Mouse (Mus musculus) midbrain, embryonic 12.5 days (tissue): Measurements from ENCODE around the gene Thumpd3. TPM values are rescaled to one million over a fixed set of nuclear protein-coding genes. Genes with fewer than 3 reads are reported as not detected.
A peak's percentile ranks its signal among the peaks of the same experiment; 100 is the strongest.

Experiments
- ATAC-seq: fragments of 200-750 bp; cut with Nextera tagmentation; 2 replicates; pipeline ENCODE4 v1.8.0; 2017; ENCODE audit warnings: low read depth, moderate TSS enrichment, moderate library complexity; ENCODE audit not compliant: low FRiP score
- H3K27ac ChIP-seq: fragments of 300-500 bp; sonication (generic); replicated peaks from 2 replicates; pipeline ENCODE4 v1.5.1; 2016; ENCODE audit warnings: mild to moderate bottlenecking
- H3K27me3 ChIP-seq: fragments of 300-500 bp; sonication (generic); 2 replicates; pipeline ENCODE4 v1.6.1; 2016; ENCODE audit warnings: mild to moderate bottlenecking
- H3K36me3 ChIP-seq: fragments of 300-500 bp; sonication (generic); 2 replicates; pipeline ENCODE4 v1.6.1; 2016
- H3K4me1 ChIP-seq: fragments of 300-500 bp; sonication (generic); 2 replicates; pipeline ENCODE4 v1.6.1; 2016
- H3K4me2 ChIP-seq: fragments of 300-500 bp; sonication (generic); replicated peaks from 2 replicates; pipeline ENCODE4 v1.6.1; 2016; ENCODE audit warnings: mild to moderate bottlenecking, moderate library complexity
- H3K4me3 ChIP-seq: fragments of 300-500 bp; sonication (generic); 2 replicates; pipeline ENCODE4 v1.5.1; 2016; ENCODE audit warnings: mild to moderate bottlenecking
- H3K9ac ChIP-seq: fragments of 300-500 bp; sonication (generic); replicated peaks from 2 replicates; pipeline ENCODE4 v1.6.1; 2016; ENCODE audit warnings: mild to moderate bottlenecking, moderate library complexity
- H3K9me3 ChIP-seq: fragments of 300-500 bp; sonication (generic); 2 replicates; pipeline ENCODE4 v1.6.1; 2016; ENCODE audit warnings: mild to moderate bottlenecking
- WGBS: fragments of 180-500 bp; shearing (Covaris S2); methylation state at CpG from one replicate; pipeline ENCODE4 v1.1.7; 2016; 5-methylcytosine and 5-hydroxymethylcytosine counted together
- polyA plus RNA-seq: library from polyadenylated mRNA; unstranded; fragments of >200 nt; fragmentation: Nextera tagmentation; extraction: Ambion mirVana; gene quantifications from 2 replicates; pipeline ENCODE4 v1.2.1, GENCODE M21; 2016

The Thumpd3 gene
- polyA plus RNA-seq, 1 experiment from 2014 or later, result 63.9 TPM

- Histone ChIP-seq H3K9me3 (no peaks in the 10 kb centered on the region), H3K4me1 (peaks cover 28% of the 10 kb centered on the region), H3K36me3 (no peaks in the 10 kb centered on the region), H3K27me3 (peaks cover 4% of the 10 kb centered on the region; the same call in 1 of the 2 replicates), H3K4me2 (0 out of 2 replicates have a peak overlapping the region, but pooled peaks have one; percentile 5), H3K4me3 (no peak overlapping the region), H3K9ac (no peak overlapping the region), H3K27ac (peak overlapping the region; percentile 54; the same call in 1 of the 2 replicates)
- WGBS, result 14% methylated on average over 8 of the region's 8 CpGs
- ATAC-seq, result no peak
Measured at GRCm38 (mm10) chr6:113024866-113025265, 21.2 kb upstream of the Thumpd3 start.

GRCm38 (mm10) chr6:113025774-113026173, 20.3 kb upstream of the Thumpd3 start:
- Histone ChIP-seq H3K36me3 (no peaks in the 10 kb centered on the region), H3K9ac (no peak overlapping the region; the same call in 1 of the 2 replicates), H3K9me3 (no peaks in the 10 kb centered on the region), H3K27me3 (peaks cover 4% of the 10 kb centered on the region; the same call in 1 of the 2 replicates), H3K27ac (peak overlapping the region; percentile 54), H3K4me1 (peaks cover 28% of the 10 kb centered on the region), H3K4me2 (no peak overlapping the region), H3K4me3 (no peak overlapping the region)
- WGBS, result 29% methylated on average over 5 of the region's 5 CpGs
- no peak for ATAC-seq

GRCm38 (mm10) chr6:113027446-113027845, 18.6 kb upstream of the Thumpd3 start:
- Histone ChIP-seq H3K4me3 (no peak overlapping the region), H3K36me3 (no peaks in the 10 kb centered on the region), H3K27ac (peak overlapping the region; percentile 42), H3K27me3 (peaks cover 4% of the 10 kb centered on the region; the same call in 1 of the 2 replicates), H3K9ac (no peak overlapping the region), H3K4me1 (peaks cover 28% of the 10 kb centered on the region), H3K9me3 (no peaks in the 10 kb centered on the region), H3K4me2 (no peak overlapping the region)
- WGBS, result 10% methylated on average over 2 of the region's 2 CpGs
- ATAC-seq, result peak; percentile 46; the same call in 1 of the 2 replicates

- Histone ChIP-seq H3K4me1 (peaks cover 28% of the 10 kb centered on the region), H3K9ac (no peak overlapping the region), H3K36me3 (no peaks in the 10 kb centered on the region), H3K4me3 (no peak overlapping the region), H3K27ac (no peak overlapping the region), H3K4me2 (no peak overlapping the region), H3K27me3 (peaks cover 4% of the 10 kb centered on the region; the same call in 1 of the 2 replicates), H3K9me3 (no peaks in the 10 kb centered on the region)
- 87% methylated on average over 3 of the region's 3 CpGs for WGBS
- no peak for ATAC-seq
Measured at GRCm38 (mm10) chr6:113029006-113029405, 17.0 kb upstream of the Thumpd3 start.

- WGBS, result 74% methylated on average over 3 of the region's 3 CpGs
- ATAC-seq, result no peak
- H3K36me3 ChIP-seq, result no peaks in the 10 kb centered on the region
- H3K27me3 ChIP-seq, result peaks cover 4% of the 10 kb centered on the region; the same call in 1 of the 2 replicates
- H3K9me3 ChIP-seq, result no peaks in the 10 kb centered on the region
- H3K4me3 ChIP-seq, result no peak overlapping the region
- peaks cover 18% of the 10 kb centered on the region for H3K4me1 ChIP-seq
- H3K9ac ChIP-seq, result no peak overlapping the region
- H3K4me2 ChIP-seq, result no peak overlapping the region
- H3K27ac ChIP-seq, result no peak overlapping the region
Measured at GRCm38 (mm10) chr6:113030553-113030952, 15.5 kb upstream of the Thumpd3 start.

GRCm38 (mm10) chr6:113030970-113031660, 14.9 kb upstream of the Thumpd3 start:
- Histone ChIP-seq H3K4me1 (peaks cover 13% of the 10 kb centered on the region), H3K27me3 (peaks cover 4% of the 10 kb centered on the region; the same call in 1 of the 2 replicates), H3K4me3 (no peak overlapping the region), H3K36me3 (no peaks in the 10 kb centered on the region), H3K9ac (no peak overlapping the region), H3K4me2 (no peak overlapping the region), H3K9me3 (no peaks in the 10 kb centered on the region), H3K27ac (no peak overlapping the region)
- WGBS, result 82% methylated on average over 10 of the region's 10 CpGs
- no peak for ATAC-seq

GRCm38 (mm10) chr6:113032121-113032520, 13.9 kb upstream of the Thumpd3 start:
- Histone ChIP-seq H3K4me1 (peaks cover 8% of the 10 kb centered on the region), H3K4me3 (no peak overlapping the region), H3K9ac (no peak overlapping the region), H3K27ac (no peak overlapping the region), H3K36me3 (no peaks in the 10 kb centered on the region), H3K4me2 (no peak overlapping the region), H3K9me3 (no peaks in the 10 kb centered on the region), H3K27me3 (peaks cover 7% of the 10 kb centered on the region; the same call in 1 of the 2 replicates)
- 71% methylated on average over 3 of the region's 3 CpGs for WGBS
- no peak for ATAC-seq

GRCm38 (mm10) chr6:113033185-113033584, 12.8 kb upstream of the Thumpd3 start:
- Histone ChIP-seq H3K4me1 (peaks cover 6% of the 10 kb centered on the region), H3K9me3 (no peaks in the 10 kb centered on the region), H3K27ac (no peak overlapping the region), H3K9ac (no peak overlapping the region), H3K36me3 (no peaks in the 10 kb centered on the region), H3K4me3 (no peak overlapping the region), H3K27me3 (peaks cover 7% of the 10 kb centered on the region; the same call in 1 of the 2 replicates), H3K4me2 (no peak overlapping the region)
- WGBS, result 92% methylated on average over 2 of the region's 2 CpGs
- no peak for ATAC-seq

GRCm38 (mm10) chr6:113034466-113034865, 11.6 kb upstream of the Thumpd3 start:
- no peaks in the 10 kb centered on the region for H3K9me3 ChIP-seq
- WGBS, result 89% methylated on average over 6 of the region's 6 CpGs
- H3K9ac ChIP-seq, result no peak overlapping the region
- 0 out of 2 replicates have a peak, but pooled peaks cover 3% of the 10 kb centered on the region for H3K27me3 ChIP-seq
- no peaks in the 10 kb centered on the region for H3K36me3 ChIP-seq
- ATAC-seq, result no peak
- H3K4me1 ChIP-seq, result peaks cover 11% of the 10 kb centered on the region
- no peak overlapping the region for H3K27ac ChIP-seq
- no peak overlapping the region for H3K4me2 ChIP-seq
- H3K4me3 ChIP-seq, result no peak overlapping the region

GRCm38 (mm10) chr6:113036463-113037175, 9.4 kb upstream of the Thumpd3 start:
- no peaks in the 10 kb centered on the region for H3K36me3 ChIP-seq
- no peak overlapping the region for H3K4me2 ChIP-seq
- no peak overlapping the region for H3K4me3 ChIP-seq
- H3K4me1 ChIP-seq, result peaks cover 11% of the 10 kb centered on the region
- 0 out of 2 replicates have a peak, but pooled peaks cover 3% of the 10 kb centered on the region for H3K27me3 ChIP-seq
- H3K27ac ChIP-seq, result no peak overlapping the region
- ATAC-seq, result no peak
- 63% methylated on average over 4 of the region's 4 CpGs for WGBS
- H3K9me3 ChIP-seq, result no peaks in the 10 kb centered on the region
- no peak overlapping the region for H3K9ac ChIP-seq

- Histone ChIP-seq H3K27me3 (0 out of 2 replicates have a peak, but pooled peaks cover 3% of the 10 kb centered on the region), H3K36me3 (no peaks in the 10 kb centered on the region), H3K9ac (no peak overlapping the region), H3K9me3 (no peaks in the 10 kb centered on the region), H3K4me2 (peak overlapping the region; percentile 43), H3K4me1 (peaks cover 11% of the 10 kb centered on the region), H3K4me3 (peak overlapping the region; percentile 10; the same call in 1 of the 2 replicates), H3K27ac (peak overlapping the region; percentile 46)
- WGBS, result 11% methylated on average over 19 of the region's 19 CpGs
- peak; percentile 63 for ATAC-seq
Measured at GRCm38 (mm10) chr6:113037946-113038734, 7.9 kb upstream of the Thumpd3 start.
